Mouse (Mus musculus) megakaryocyte-erythroid progenitor cell, adult 5-6 weeks (primary cell): Measurements from ENCODE around the gene Bricd5. TPM values are rescaled to one million over a fixed set of nuclear protein-coding genes. Genes with fewer than 3 reads are reported as not detected.
"Not testable (repeated sequence)": the region's sequence is repeated elsewhere in the genome, so short reads cannot be mapped to it uniquely, and the experiment has no call there.

ENCODE experiments used
- ATAC-seq: replicated peaks from 2 replicates; pipeline ENCODE4 v1.8.0; 2016; ENCODE audit warnings: mild to moderate bottlenecking, inconsistent platforms; ENCODE audit not compliant: severe bottlenecking, poor library complexity, low FRiP score, low TSS enrichment
- total RNA-seq, 2 experiments: library from RNA; stranded (forward) in 1 of 2; stranded (reverse) in 1 of 2; fragments of 200-1000, 215-1000 nt in 1 of 2; fragments of >200 nt in 1 of 2; fragmentation: Nextera tagmentation in 1 of 2; gene quantifications; 2 replicates each; pipeline ENCODE4 v1.2.3; 2014 to 2017

Bricd5 gene
- total RNA-seq, 2 experiments from 2014 or later, result not detected

DNA sequence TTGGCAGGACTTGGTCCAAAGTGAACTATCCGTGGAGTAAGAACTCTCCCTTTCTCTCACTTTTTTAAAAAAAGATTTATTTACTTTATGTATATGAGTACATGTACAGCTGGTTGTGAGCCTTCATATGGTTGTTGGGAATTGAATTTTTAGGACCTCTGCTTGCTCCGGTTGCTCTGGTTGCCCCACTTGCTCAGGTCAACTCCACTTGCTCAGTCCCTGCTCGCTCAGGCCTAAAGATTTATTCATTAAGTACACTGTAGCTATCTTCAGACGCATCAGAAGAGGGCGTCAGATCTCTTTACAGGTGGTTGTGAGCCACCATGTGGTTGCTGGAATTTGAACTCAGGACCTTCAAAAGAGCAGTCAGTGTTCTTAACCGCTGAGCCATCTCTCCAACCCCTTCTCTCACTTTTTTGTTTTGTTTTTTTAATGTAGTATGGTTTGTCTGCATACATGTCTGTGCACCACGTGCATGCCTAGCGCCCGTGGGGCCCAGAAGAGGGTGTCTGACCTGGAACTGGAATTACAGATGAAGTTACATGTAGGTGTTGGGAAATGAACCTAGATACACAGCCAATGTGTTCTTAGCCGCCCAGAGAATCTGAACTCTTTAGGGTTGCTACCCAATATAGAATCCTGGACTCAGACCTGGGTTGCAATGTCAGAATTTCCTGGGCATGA is 18.0 kb upstream of the Bricd5 start:
- not testable (repeated sequence) for ATAC-seq

DNA sequence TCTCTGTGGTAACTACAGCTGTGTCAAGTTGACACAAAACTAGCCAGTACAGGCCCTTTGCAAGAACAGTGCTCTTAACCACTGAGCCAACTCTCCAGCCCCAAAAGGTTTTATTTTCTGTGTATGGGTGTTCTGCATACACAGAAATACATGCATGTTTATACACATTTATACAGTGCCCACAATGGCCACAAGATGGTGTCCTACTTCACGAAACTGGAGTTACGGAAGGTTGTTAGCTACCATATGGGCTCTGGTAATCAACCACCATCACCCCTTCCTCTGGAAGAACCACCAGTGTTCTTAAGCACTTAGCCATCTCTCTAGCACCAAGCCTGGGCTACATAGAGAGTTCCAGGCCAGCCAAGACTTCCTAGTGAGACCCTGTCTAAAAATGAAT is 12.1 kb upstream of the Bricd5 start:
- ATAC-seq, result peak; percentile 82

DNA sequence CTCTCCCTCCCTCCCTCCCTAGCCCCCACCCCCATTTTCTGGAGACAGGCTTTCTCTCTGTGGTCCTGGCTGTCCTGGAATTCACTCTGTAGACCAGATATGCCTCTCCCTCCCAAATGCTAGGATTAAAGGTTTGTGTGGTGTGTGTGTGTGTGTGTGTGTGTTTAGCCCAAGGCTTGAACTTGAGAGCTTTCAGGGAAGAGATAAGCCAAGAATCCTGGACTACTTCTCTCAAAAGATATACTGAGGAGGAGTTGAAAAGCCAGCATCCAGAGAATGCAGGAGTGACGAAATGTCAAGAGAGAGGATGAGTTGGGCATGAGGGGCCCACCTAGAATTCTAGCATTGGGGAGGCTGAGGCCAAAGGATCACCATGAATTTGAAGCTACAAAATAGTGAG is 10.8 kb upstream of the Bricd5 start:
- no peak for ATAC-seq

DNA sequence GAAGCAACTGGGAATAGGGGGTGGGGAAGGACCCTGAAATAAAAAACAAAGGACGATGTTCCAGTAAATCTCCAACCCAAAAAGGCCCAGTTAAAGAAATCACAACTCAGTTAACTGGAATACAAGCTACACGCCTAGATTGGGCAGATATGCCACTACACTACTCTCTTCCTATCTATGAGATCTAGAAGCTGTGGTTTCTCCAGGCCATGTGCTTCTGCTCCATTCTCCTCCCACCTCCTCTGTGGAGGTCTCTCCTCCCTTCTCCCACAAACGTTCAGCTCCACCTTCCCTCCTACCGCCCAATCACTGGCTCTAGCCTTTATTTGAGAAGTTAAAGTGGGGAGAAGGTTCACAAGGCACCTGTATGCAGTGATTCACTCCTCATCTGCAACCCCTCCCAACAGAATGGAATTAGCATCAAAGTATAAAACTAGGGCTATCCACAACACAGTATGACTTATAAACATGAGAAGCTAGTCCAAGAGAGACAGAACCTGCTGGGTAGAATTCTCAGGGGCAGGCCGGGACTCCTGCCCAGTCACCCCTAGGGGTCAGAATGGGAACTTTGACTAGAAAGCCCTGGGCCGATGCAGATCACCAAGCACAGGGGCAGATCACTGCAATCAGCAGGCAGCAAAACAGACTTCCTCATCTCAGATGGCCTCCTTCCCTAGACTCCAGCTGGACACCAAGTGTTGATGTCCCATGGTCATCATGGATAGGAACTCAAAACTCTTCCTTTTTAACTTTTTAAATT is 10.1 kb upstream of the Bricd5 start:
- peak; percentile 77 for ATAC-seq

DNA sequence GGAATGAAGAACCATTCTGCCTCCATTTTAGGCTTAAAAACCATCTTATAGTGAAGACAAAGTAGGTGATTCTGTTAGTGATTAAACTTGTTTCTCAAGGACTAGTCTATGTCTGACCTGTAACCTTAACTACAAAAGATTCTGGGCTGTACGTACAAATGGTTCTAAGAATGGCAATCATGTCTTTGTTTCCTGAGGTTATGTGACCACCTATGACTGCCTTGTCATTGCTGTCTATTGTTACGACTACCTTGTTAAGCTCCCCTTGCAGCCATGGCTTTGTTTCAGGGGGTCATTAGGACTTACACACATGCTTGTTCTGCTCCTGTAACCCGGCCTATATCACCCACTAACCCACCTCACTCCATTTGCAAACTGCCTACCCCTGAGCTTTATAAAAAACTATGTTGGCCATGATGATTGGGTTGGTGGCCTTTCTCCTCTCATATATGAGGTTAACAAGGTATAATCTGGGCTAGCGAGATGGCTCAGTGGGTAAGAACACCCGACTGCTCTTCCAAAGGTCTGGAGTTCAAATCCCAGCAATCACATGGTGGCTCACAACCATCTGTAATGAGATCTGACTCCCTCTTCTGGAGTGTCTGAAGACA is 4.9 kb upstream of the Bricd5 start:
- no peak for ATAC-seq

DNA sequence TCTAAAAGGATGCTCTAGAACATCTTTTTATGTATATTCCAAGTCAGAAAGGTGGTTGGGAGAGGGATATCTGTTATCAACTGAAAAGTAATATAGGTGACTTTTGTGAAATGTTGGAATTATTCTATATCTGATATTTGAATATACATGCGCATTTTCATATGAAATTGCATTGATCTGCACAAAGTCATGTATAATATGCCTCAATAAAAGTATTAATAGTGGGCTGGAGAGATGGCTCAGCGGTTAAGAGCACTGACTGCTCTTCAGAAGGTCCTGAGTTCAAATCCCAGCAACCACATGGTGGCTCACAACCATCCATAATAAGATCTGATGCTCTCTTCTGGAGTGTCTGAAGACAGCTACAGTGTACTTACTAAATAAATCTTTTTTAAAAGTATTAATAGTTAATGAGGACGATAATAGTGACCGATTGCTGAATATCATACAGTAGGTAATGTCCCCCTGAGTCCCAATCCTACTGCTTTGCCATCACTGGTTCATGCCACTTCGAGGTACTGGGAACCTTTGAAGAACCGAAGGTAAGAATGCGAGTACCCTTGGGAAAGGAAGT is 4.3 kb upstream of the Bricd5 start:
- ATAC-seq, result no peak

DNA sequence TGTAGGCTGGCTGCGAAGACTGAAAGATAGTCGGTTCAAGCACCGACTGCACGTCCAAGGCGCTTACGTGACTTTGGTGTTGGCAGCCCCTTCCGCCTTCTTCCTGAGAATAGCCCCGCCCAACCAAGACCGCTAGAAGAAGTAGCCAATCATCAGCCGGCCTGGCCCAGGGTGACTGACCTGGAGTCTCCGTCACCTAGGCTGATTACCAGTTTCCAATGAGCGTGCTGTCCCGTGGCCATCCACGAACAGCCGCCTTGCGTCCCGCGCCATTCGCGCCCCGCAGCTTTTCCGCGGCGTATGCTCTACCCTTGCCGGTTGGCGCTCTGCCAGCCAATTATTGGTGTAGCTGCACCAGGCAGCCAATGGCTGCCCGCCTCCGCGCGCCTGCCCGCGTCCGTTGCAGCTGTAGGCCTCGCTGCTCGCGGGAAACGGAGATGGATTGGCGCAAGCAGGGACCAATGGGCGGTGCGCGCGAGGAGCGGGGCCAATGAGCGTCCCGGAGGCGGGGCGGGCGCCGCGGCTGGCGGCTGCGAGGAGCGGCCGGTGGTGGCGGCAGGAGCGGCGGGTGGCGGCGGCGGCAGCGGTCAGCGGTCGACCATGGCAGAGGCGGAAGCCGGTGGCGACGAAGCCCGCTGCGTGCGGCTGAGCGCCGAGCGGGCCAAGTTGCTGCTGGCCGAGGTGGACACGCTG is 3.6 kb upstream of the Bricd5 start, which contains the start of the genes E4f1 and Pgp:
E4f1 (minus strand) TSS at position 404 of the 693 bp plus-strand sequence.
Pgp (plus strand) TSS at position 483 of the 693 bp plus-strand sequence.
- peak; percentile 91 for ATAC-seq

DNA sequence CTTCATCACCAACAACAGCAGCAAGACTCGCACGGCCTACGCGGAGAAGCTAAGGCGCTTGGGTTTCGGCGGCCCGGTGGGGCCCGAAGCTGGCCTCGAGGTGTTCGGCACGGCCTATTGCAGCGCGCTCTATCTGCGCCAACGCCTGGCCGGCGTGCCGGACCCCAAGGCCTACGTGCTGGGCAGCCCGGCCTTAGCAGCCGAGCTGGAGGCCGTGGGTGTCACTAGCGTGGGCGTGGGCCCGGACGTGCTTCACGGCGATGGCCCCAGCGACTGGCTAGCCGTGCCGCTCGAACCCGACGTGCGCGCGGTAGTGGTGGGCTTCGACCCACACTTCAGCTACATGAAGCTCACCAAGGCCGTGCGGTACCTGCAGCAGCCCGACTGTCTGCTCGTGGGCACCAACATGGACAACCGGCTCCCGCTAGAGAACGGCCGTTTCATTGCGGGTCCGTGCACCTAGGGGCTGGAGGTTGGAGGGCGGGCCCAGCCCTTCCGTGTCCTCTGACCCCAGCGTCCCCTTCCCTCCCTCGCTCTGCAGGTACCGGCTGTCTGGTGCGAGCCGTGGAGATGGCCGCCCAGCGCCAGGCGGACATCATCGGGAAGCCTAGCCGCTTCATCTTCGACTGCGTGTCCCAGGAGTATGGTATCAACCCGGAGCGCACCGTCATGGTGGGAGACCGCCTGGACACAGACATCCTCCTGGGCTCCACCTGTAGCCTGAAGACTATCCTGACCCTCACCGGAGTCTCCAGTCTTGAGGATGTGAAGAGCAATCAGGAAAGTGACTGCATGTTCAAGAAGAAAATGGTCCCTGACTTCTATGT is 2.8 kb upstream of the Bricd5 start:
- no peak for ATAC-seq

DNA sequence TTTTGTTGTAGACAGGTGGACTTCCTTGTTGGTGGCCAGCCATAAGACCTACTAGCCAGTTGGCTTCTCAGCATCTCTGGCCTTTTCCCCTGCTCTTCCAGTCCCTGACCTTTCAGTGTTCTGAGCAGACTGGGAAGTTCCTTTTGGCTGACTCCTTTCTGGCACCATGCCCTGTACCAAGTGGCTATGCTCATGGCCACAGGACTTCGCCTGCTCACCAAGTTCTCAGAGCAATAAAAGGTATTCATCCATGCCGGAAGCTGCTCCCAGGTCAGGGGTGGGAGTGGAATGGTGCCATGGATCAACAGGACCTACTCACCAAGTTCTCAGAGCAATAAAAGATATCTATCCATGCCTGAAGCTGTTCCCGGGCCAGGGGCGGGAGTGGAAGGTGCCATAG is 1.2 kb upstream of the Bricd5 start:
- no peak for ATAC-seq

DNA sequence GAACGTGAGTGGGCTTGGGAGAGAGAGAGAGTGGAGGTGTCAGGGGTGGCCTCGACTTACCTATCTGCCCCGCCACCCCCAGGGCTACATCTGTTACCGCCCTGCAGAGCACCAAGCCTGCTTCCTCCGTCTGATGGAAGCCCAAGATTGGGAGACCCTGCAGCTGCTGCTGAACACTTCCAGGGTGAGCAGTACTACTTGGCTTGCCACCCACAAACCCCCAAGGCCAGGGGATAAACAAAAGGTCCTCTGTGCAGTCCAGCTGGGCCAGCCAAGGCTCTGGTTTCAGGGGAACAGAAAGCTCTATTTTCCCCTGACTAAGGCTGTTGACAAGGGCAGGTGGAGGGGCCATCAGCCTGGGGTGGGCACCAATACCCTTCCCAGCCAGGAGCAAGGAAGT is 873 bp downstream of the Bricd5 start:
- no peak for ATAC-seq

DNA sequence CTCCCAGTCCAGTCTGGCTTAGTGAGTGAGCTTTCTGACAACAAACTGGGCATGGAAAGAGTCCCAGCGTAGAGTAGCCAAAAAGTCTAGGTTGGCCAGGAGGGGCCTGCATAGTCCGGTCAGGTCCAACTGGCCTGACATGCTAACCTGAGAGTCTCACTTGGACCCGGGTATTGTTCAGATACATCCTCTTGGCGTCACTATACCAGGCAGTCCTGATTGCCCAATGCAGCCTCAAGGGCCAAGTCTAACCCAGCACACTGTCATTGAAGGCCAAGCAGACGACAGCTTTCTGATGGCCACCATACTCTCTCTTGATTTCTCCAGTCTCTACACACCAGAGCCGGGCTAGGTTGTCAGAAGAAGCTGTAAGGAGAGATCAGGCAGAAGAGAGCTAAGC is 1.9 kb downstream of the Bricd5 start:
- no peak for ATAC-seq

DNA sequence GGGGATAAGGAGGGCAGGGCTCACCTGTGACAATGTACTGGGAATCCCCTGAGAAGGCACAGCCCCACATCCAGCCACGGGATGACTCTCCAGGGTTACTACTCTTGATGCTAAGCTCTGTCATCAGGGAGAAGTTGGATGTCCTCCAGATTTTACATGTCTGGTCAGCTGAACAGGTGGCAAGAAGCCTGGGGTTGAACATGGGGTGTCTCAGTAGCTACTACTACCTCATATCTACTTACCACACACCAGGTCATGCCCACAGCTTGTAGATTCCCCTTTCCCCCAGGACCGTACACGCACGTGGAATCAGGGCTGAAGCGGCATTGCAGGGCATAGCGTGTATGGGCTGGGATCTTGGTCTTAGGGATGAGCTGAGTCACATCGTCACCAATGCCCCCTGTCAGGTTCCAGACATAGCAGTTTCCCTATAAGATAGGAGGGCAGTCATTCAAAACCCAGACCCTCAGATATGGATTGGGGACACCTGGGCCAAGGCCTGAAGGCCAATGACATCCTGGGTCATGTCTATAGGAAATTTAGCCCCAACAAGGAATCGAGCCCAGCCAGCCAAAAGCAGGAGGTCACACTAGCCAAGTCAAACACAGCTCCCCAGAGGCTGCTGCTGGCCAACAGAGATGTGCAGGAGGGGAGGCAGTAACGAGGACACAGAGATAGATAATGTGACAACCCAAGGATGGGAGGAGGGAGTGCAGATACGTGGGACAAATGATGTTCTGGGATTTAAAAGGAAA is 2.5 kb downstream of the Bricd5 start:
- no peak for ATAC-seq

DNA sequence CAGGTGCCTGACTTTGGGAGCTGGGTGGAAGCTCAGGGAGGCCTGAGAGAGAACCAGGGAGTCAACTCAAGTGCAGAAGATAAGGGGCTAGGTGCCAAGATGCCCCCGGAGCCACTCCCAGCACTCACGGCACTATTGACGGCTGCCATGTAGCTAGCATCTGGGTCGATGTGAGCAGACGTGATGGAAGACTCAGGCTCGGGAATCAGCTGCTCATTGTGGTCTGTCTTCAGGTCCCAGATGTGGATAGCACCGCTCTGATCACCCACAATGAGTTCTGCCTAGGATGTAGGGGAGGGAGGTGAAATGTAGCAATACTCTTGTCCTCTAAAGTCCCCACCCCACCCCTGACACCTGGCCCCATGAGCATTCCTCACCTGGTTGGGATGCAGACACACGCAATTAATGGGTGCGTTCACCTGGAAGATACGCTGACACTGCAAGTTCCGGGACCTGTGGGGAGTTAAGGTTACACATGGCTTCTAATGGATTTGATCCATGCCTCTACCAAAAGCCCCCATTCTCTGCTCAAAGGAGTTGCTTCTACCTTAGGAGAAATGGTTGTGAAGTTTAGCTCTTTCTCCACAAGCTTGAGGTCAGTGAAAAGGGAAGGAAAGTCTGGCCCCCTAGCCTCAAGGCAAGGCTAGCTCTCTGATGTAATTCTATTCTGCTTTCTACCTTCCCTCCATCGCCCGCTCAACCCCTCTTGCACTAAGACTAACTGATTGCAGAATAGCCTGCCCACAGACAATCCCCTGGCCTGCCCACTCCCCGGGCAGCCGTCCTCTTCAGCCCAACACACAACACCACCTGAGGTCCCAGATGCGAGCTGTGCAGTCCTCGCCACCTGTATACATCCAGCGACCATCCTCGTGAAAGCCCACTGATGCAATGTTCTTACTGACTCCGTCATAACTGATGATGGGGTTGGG is 3.6 kb downstream of the Bricd5 start:
- ATAC-seq, result no peak

DNA sequence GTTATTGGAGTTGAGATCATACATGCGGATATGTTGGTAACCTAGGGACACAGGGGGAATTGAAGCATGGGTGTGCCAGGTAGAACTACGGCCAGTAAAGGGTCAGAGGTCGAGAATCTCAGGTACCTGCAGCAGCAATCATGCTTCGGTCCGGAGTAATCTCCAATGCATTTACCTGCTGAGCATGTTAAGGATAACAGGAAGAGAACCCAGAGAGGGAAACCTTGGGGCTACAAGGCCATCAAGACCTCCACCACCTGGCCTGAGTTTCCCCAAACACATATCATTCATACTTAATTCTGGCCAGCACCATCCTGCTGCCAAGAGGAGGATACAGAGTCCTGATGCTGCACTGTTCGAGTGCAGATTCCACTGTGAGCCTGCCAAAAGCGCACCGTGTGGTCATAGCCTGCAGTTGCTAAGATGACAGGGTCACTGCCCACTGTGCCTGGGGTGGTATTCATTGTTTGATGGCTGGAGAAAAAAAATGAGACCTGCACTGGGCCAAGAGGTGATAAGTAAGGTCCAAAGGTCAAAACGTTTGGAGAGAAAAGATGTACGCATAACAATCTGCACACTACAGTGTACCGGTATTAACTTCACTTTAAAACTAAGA is 4.4 kb downstream of the Bricd5 start:
- 0 out of 2 replicates have a peak, but pooled peaks have one; percentile 7 for ATAC-seq

DNA sequence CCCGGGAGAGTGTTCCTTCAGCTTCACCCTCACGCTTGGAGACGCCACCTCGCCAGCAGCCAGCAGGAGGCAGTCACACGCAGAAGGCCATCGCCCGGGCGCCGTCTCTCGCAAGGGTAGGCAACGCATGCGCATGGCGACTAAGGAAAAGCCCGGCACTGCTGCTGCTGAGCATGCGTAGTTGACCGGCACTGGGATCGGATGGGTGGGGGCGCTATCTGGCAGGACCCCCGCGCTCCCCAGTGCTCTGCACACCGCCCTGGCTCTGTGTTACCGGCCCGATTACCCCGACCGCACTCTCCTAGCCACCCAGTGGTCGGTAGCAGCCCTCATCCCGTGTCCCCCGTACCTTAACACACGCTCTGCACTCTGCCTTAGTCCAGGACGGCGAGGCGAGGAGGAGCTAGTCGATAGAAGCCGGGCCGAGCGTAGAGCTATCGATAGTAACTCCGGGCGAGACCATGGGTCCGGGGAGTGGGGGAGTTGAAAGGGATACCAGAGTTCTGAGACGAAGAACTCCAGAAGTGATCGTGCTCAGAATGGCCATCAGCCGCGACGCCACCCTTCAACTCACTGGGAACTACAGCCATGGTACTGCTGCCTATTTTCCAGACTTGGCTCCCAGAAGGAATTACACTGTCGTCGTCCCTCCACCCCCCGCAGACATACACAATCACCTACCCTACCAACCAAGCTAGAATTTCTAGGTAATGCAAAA is 5.1 kb downstream of the Bricd5 start, which contains the start of gene Mlst8:
Mlst8 (minus strand) TSS at position 416 of the 718 bp plus-strand sequence.
- ATAC-seq, result peak; percentile 90

DNA sequence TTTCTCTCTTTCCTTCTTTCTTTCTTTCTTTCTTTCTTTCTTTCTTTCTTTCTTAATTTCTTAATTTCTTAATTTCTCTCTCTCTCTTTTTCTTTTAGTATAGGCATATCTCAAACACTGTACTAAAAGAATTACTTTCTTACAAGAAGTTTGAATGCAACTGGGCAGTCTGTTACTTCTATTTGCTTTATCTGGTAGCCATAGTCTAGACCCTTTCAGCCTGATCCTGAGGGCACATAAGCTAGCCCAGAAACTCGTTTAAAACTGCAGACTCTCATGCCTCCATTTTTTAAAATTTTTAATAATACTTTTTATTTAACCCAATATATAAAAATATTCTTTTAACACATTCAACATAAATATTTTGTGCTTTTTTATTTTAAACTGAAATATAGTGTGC is 5.7 kb downstream of the Bricd5 start:
- ATAC-seq, result no peak
